Mouse (Mus musculus): ENCODE measurements around the gene Serpina12. TPM values are rescaled to one million over a fixed set of nuclear protein-coding genes. Genes with fewer than 3 reads are reported as not detected.

Gene Serpina12
- total RNA-seq, 2 experiments from 2014 or later: not detected

Other genes starting within 250 kb of the Serpina12 start
- under 1 TPM; 0.29 to 0.53 TPM for gene Serpina1b, start 214.1 kb downstream of the Serpina12 start, total RNA-seq (2021)
- gene Serpina1a, start 180.9 kb downstream of the Serpina12 start, total RNA-seq (2021): not detected
- gene Serpina1c, start 139.6 kb downstream of the Serpina12 start, total RNA-seq (2021): not detected
- not detected for gene Serpina1e, start 85.5 kb downstream of the Serpina12 start, total RNA-seq (2021)
- gene Serpina11, start 54.5 kb downstream of the Serpina12 start, total RNA-seq (2021): not detected
- not detected for gene Serpina9, start 30.7 kb downstream of the Serpina12 start, total RNA-seq (2021)
- gene Serpina5, start 56.7 kb upstream of the Serpina12 start, total RNA-seq (2021): not detected
- not detected for gene Serpina3a, start 68.3 kb upstream of the Serpina12 start, total RNA-seq (2021)
- not detected for gene Serpina3b, start 83.6 kb upstream of the Serpina12 start, total RNA-seq (2021)
- gene Serpina3c, start 109.4 kb upstream of the Serpina12 start, total RNA-seq (2021): 1 to 10 TPM; 1.2 TPM
- gene Serpina3f, start 170.1 kb upstream of the Serpina12 start, total RNA-seq (2021): not detected
- gene Serpina3g, start 191.8 kb upstream of the Serpina12 start, total RNA-seq (2021): not detected
- gene Serpina3i, start 218.7 kb upstream of the Serpina12 start, total RNA-seq (2021): not detected